Mouse (Mus musculus): ENCODE data around the gene Tmem238. TPM values are rescaled to one million over a fixed set of nuclear protein-coding genes. Genes with fewer than 3 reads are reported as not detected.
"Not testable (repeated sequence)": the region's sequence is repeated elsewhere in the genome, so short reads cannot be mapped to it uniquely, and the experiment has no call there.

Tmem238 gene
- 20.8 and 21.4 TPM in 2 replicates for polyA plus RNA-seq (2015; fragmentation: Nextera tagmentation; extraction: Ambion mirVana)

DNA sequence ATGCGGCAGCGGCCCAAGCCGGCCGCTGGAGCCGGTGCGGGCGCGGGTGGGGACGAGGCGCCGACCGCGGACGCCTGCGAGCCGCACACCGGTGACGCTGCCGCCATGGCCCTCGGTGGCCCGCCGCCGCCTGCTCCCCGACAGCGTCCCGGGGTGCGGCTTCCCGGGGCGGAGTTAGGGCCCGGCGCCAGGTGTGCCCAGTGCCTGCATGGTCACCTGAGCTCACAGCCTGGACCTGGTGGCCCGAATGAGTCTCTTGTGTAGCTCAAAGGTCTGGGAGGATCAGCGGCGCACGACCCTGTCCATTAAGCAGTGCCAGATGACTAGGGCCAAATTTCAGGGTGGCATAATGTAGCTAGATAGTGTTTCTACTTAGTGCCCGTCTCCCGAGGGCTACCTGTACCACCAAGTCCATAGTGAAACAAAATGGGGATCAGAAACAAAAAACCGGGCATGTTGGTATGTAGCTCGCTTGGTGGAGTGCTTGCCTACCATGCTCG is at the start of gene Tmem238:
Tmem238 (minus strand) TSS at position 221 of the 500 bp plus-strand sequence.
- Histone ChIP-seq H3K27me3 (0 out of 2 replicates have a peak, but pooled peaks cover 8% of the 10 kb centered on the region), H3K4me1 (peaks cover 24% of the 10 kb centered on the region), H3K27ac (peak within 1 kb of the TSS; percentile 93), H3K36me3 (peaks cover 10% of the 10 kb centered on the region), H3K9me3 (no peaks in the 10 kb centered on the region), H3K4me2 (peak within 1 kb of the TSS; percentile 87), H3K4me3 (peak within 1 kb of the TSS; percentile 62), H3K9ac (peak within 1 kb of the TSS; percentile 72)
- 4% methylated on average over 40 of the region's 40 CpGs for WGBS
- peak; percentile 38; the same call in 1 of the 2 replicates for ATAC-seq (ENCODE audit: borderline replicate concordance, extremely low read depth, low FRiP score, low TSS enrichment)

DNA sequence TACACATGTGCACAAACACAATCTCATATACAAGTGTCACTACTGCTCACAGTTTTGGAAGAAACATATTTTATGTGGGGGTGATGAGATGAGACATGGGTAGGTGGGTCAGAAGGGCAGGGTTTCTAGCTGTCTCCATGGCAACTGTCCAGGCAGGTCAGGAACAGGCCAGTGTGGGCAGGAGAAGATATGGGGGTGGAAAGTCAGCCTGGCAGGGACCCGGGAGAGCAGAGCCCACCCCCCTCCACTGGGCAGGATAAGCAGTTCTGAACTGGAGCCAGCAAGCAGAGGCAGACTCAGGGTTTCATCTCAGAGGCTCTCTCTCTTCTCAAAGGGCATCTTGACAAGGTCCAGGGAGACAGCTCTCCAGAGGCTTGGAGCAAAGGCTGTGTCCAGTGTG is 48.2 kb upstream of the Tmem238 start:
- Histone ChIP-seq H3K4me3 (no peak overlapping the region), H3K4me1 (peaks cover 18% of the 10 kb centered on the region), H3K9ac (no peak overlapping the region), H3K9me3 (no peaks in the 10 kb centered on the region), H3K4me2 (no peak overlapping the region), H3K27me3 (peaks cover 57% of the 10 kb centered on the region), H3K36me3 (no peaks in the 10 kb centered on the region), H3K27ac (peak overlapping the region; percentile 33; the same call in 1 of the 2 replicates)
- 0% methylated on average over 1 of the region's 1 CpGs for WGBS
- no peak for ATAC-seq (ENCODE audit: borderline replicate concordance, extremely low read depth, low FRiP score, low TSS enrichment)

DNA sequence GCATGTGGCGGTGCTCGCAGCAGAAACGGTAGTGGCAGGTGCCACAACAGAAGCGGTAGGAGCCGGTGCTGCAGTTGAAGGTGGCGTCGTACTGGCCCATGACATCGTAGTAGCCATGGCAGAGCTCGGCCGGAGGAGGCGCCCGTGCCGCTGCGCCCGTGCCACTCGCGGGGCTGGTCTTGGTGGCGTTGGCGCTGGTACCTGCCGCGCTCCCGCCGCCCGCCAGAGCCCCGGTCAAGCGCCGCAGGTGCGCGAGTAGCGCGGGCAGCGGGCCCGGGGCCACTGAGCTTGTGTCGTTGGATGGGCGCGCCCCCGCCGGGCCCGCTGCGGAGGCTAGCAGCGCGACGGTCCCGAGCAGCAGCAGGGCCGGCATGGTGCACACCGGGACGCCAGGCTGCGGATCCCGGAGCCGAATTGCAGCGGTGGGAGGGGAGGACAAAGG is 46.9 kb upstream of the Tmem238 start:
- H3K4me1 ChIP-seq: peaks cover 15% of the 10 kb centered on the region
- peak overlapping the region; percentile 82 for H3K4me2 ChIP-seq
- H3K36me3 ChIP-seq: no peaks in the 10 kb centered on the region
- peak overlapping the region; percentile 80 for H3K27ac ChIP-seq
- H3K9ac ChIP-seq: peak overlapping the region; percentile 60
- H3K27me3 ChIP-seq: peaks cover 46% of the 10 kb centered on the region
- 1% methylated on average over 51 of the region's 51 CpGs for WGBS
- H3K4me3 ChIP-seq: peak overlapping the region; percentile 46
- H3K9me3 ChIP-seq: no peaks in the 10 kb centered on the region
- peak; percentile 83 for ATAC-seq (ENCODE audit: borderline replicate concordance, extremely low read depth, low FRiP score, low TSS enrichment)

DNA sequence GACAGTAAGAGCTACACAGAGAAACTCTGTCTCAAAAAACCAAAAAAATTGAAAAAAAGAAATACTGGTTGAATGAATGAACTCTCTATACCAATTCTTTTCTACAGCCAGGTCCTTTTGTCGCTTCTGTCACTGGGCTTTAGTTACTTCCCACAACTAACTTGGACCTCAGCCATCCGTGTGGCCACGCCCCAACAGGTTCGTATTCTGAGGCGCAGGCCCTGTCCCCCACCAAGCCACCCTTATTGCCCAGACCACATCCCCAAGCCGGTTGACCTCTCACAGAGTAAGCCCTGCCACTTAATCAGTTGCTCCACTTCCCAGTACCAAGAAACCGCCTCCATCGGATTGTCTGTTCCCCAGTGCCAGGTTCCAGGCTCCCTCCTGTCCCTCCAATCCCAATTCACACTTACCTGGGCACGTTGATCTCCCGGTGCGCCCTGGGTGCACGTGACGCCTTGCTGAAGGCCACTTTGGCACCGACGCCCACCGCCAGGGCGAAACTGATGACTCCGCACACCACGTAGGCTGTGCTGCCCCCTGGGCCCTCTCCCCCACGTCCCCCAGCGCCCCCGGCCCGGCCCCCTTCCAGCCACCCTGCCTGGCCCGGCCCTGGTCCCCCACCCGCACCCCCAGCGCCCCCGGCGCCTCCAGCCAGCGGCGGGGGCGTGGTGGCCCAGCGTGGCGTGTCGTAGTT is 46.3 kb upstream of the Tmem238 start:
- Histone ChIP-seq H3K4me3 (peak overlapping the region; percentile 46), H3K9me3 (no peaks in the 10 kb centered on the region), H3K27ac (peak overlapping the region; percentile 80), H3K4me1 (peaks cover 15% of the 10 kb centered on the region), H3K4me2 (peak overlapping the region; percentile 82), H3K27me3 (peaks cover 50% of the 10 kb centered on the region), H3K36me3 (no peaks in the 10 kb centered on the region), H3K9ac (peak overlapping the region; percentile 60)
- WGBS: 3% methylated on average over 34 of the region's 34 CpGs
- ATAC-seq (ENCODE audit: borderline replicate concordance, extremely low read depth, low FRiP score, low TSS enrichment): peak; percentile 4; the same call in 1 of the 2 replicates

DNA sequence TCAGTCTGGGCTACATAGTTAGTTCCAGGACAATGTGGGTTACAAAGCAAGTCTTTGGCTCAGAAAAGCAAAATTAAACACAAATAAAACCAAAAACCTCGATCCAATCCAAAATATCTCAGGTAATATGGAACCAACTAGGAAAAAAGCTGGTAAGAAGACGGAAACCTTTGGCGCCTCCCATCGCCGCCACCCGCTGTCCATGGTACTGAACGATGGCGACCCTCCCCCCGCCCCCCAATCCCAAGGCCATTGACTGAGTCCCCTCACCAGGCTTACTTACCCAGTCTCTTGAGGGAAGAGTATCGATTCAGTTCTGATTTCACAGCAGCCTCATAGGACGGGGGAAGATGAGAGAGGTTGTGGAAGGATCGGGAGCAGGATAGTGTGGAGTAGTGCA is 41.0 kb upstream of the Tmem238 start:
- ATAC-seq (ENCODE audit: borderline replicate concordance, extremely low read depth, low FRiP score, low TSS enrichment): no peak
- Histone ChIP-seq H3K4me3 (no peak overlapping the region), H3K27ac (no peak overlapping the region), H3K9me3 (no peaks in the 10 kb centered on the region), H3K27me3 (peaks cover 36% of the 10 kb centered on the region), H3K4me2 (no peak overlapping the region), H3K9ac (no peak overlapping the region), H3K36me3 (no peaks in the 10 kb centered on the region), H3K4me1 (no peaks in the 10 kb centered on the region; the same call in 1 of the 2 replicates)
- 8% methylated on average over 12 of the region's 12 CpGs for WGBS

DNA sequence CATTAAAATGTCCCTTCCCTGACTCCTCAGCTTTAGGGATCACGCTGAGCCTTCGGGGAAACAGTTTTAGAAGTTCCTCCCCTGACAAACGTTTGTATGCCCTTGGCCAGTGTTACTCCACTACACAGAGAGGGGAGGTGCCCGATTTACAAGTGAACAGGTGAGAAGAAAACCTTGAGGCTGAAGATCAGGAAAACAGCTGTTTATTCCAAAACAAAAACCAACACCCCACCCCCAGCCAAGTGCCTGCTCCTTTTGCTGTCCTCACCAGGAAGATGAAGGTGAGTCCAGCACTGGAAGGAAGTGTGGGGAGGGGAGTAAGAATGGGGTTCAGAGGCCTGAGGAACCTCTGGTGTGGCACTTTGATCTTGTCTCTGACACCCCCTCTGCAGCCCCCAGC is 35.9 kb upstream of the Tmem238 start:
- H3K4me2 ChIP-seq: no peak overlapping the region
- no peaks in the 10 kb centered on the region for H3K36me3 ChIP-seq
- no peak for ATAC-seq (ENCODE audit: borderline replicate concordance, extremely low read depth, low FRiP score, low TSS enrichment)
- H3K27me3 ChIP-seq: 0 out of 2 replicates have a peak, but pooled peaks cover 7% of the 10 kb centered on the region
- H3K4me1 ChIP-seq: peaks cover 12% of the 10 kb centered on the region; the same call in 1 of the 2 replicates
- H3K4me3 ChIP-seq: no peak overlapping the region
- H3K27ac ChIP-seq: peak overlapping the region; percentile 58; the same call in 1 of the 2 replicates
- 41% methylated on average over 4 of the region's 4 CpGs for WGBS
- no peak overlapping the region for H3K9ac ChIP-seq
- no peaks in the 10 kb centered on the region for H3K9me3 ChIP-seq

DNA sequence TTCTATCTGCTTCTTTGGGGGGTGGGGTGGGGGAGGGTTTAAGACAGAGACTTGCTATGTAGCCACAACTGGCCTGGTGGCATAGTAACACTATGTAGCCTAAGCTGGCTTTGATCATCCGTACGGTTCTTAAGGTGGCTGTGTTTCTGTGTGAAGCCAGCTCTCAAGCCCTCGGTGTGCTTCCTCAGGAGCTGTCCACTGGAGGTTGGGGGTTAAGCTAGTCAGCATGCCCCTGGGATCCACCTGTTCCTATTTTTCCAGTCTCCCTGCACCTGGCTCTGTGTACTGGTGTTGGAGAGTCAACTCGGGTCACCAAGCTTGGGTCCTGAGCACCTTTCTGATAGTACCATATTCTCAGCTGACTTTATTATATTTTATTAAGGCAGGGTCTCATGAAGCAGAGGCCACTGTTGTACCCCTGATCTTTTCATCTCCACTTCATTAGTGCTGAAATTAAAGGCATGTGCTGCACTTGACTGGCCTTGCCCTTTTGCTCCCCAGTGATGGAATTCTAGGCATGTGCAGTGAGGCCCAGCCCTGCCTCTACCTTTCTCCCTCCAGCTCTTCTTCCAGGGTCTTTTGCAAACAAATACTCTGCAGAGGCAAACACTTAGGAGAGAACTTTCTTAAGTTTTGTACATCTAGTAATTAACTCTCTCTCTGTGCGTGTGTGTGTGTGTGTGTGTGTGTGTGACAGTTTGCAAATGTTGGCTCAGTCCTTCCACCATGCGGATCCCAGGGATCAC is 32.9 kb upstream of the Tmem238 start:
- Histone ChIP-seq H3K36me3 (no peaks in the 10 kb centered on the region), H3K9me3 (no peaks in the 10 kb centered on the region), H3K4me3 (no peak overlapping the region), H3K27ac (peak overlapping the region; percentile 83), H3K4me1 (peaks cover 12% of the 10 kb centered on the region; the same call in 1 of the 2 replicates), H3K4me2 (no peak overlapping the region), H3K27me3 (no peaks in the 10 kb centered on the region), H3K9ac (no peak overlapping the region)
- WGBS: 40% methylated on average over 6 of the region's 6 CpGs
- ATAC-seq (ENCODE audit: borderline replicate concordance, extremely low read depth, low FRiP score, low TSS enrichment): peak; percentile 32; the same call in 1 of the 2 replicates

DNA sequence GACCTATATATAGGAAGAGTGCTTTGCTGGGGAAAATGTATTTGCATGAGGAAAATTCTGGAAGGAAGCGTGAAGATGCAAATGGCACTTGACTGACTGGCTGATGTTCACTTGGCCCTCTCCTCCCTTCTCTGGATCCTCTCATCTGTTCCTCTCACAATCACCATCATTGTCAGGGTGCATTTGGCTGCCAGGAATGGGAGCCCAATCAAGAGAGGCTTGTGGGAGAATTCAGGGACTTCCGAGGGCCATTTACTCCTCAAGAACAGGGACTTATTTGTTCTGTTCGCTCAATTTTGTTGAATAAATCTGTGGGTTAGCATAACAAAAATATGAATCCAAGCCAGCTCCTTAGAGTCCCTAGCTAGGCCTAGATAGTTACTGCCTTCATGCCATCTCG is 32.2 kb upstream of the Tmem238 start:
- ATAC-seq (ENCODE audit: borderline replicate concordance, extremely low read depth, low FRiP score, low TSS enrichment): no peak
- Histone ChIP-seq H3K9me3 (no peaks in the 10 kb centered on the region), H3K36me3 (no peaks in the 10 kb centered on the region), H3K27me3 (no peaks in the 10 kb centered on the region), H3K4me1 (peaks cover 12% of the 10 kb centered on the region; the same call in 1 of the 2 replicates), H3K9ac (no peak overlapping the region), H3K4me2 (no peak overlapping the region), H3K27ac (peak overlapping the region; percentile 83), H3K4me3 (no peak overlapping the region)
- 63% methylated on average over 4 of the region's 4 CpGs for WGBS

DNA sequence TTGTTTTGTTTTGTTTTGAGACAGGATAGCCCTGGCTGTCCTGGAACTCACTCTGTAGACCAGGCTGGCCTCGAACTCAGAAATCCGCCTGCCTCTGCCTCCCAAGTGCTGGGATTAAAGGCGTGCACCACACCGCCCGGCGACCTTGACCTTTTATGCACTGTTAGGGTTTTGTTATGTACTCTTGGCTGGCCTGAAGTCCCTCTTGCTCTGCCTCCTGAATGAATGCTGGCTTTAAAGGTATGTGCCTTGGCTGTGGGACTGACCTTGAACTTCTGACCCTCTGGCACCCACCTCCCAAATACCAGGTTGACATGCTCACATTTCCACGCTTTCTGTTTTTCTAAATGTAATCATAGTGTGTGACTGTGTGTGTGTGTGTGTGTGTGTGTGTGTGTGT is 31.5 kb upstream of the Tmem238 start:
- peaks cover 12% of the 10 kb centered on the region; the same call in 1 of the 2 replicates for H3K4me1 ChIP-seq
- 0 out of 2 replicates have a peak overlapping the region, but pooled peaks have one; percentile 83 for H3K27ac ChIP-seq
- not testable (repeated sequence) for H3K9ac ChIP-seq; H3K4me2 ChIP-seq; H3K36me3 ChIP-seq; H3K9me3 ChIP-seq; ATAC-seq (ENCODE audit: borderline replicate concordance, extremely low read depth, low FRiP score, low TSS enrichment); H3K27me3 ChIP-seq; H3K4me3 ChIP-seq
- 80% methylated on average over 7 of the region's 7 CpGs for WGBS

DNA sequence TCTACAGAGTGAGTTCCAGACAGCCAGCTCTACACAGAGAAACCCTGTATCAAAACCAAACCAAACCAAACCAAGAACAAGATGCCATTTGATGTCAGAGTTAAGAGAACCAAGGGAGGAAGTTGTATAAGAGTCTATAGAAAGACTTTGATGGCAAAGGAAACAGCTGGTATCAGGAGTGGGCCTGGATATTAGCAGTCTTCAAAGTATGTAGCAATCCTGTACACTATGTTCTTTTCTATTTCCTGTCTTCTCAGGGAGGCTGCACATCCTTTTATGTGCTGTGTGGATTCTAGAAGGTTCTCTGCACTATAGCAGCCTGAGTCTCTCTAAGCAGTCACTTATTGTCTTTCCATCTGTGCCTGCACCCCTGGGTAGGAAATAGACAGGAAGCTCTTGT is 27.1 kb upstream of the Tmem238 start:
- no peak overlapping the region for H3K4me3 ChIP-seq
- H3K27me3 ChIP-seq: no peaks in the 10 kb centered on the region
- H3K36me3 ChIP-seq: no peaks in the 10 kb centered on the region
- H3K9ac ChIP-seq: no peak overlapping the region
- no peak overlapping the region for H3K27ac ChIP-seq
- H3K4me2 ChIP-seq: no peak overlapping the region
- ATAC-seq (ENCODE audit: borderline replicate concordance, extremely low read depth, low FRiP score, low TSS enrichment): no peak
- peaks cover 10% of the 10 kb centered on the region for H3K4me1 ChIP-seq
- H3K9me3 ChIP-seq: no peaks in the 10 kb centered on the region

DNA sequence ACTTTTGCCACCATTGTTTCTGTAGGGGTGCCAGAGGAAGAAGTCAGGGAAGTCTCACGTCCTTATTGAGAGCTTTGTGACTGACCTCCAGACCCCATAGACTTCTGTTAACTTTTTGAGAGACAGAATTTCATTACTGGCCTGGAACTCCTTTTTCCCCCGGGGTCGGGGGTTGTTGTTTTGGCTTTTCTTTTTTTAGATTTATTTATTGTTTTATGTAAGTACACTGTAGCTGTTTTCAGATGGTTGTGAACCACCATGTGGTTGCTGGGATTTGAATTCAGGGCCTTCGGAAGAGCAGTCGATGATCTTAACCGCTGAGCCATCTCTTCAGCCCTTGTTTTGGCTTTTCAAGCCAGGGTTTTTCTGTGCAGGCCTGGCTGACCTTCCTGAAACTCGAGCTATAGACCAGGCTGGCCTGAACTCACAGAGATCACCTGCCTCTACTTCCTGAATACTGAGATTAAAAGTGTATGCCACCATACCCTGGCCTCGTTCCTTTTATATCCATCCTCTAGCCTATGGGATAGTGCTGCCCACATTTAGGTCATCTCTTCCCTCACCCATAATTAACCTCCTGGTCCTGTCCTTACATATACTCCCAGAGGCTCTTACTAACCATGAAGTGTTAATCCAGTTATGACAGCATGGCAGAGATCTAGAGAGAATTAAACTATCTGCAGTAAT is 23.8 kb upstream of the Tmem238 start:
- Histone ChIP-seq H3K36me3 (peaks cover 24% of the 10 kb centered on the region), H3K27me3 (no peaks in the 10 kb centered on the region), H3K4me1 (peaks cover 27% of the 10 kb centered on the region), H3K27ac (peak overlapping the region; percentile 95), H3K9me3 (no peaks in the 10 kb centered on the region), H3K4me2 (peak overlapping the region; percentile 70), H3K4me3 (peak overlapping the region; percentile 93), H3K9ac (peak overlapping the region; percentile 34)
- WGBS: 23% methylated on average over 8 of the region's 8 CpGs
- no peak for ATAC-seq (ENCODE audit: borderline replicate concordance, extremely low read depth, low FRiP score, low TSS enrichment)

Data from lung, embryonic 15.5 days (tissue).